7 mouse cellular contexts compared by ENCODE assay signal in the genomic region with DNA sequence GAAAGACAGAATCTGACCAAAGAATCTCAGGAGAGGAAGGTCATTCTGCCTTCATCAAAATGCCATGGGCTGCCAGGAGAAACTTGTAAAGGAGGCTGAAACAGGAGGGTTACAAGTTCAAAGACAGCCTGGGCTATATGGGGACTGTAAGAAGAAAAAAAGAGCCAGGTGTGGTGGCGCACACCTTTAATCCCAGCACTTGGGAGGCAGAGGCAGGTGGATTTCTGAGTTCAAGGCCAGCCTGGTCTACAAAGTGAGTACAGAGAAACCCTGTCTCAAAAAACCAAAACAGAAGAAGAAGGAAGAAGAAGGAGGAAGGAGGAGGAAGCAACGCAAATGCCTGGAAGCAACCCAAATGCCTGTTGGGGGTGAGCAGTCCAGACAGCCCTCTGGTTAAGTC. TPM values are rescaled to one million over a fixed set of nuclear protein-coding genes. Genes with fewer than 3 reads are reported as not detected.
DNase-seq lines count a peak whose midpoint lies in the region; ATAC-seq and TF ChIP-seq lines count a peak whose summit lies in the region.

A gene (plus strand): TSS at position 301 of the 400 bp plus-strand sequence.

- dilution Hi-C loops in CH12.LX (cut with MboI; ENCODE audit: extremely low pct_ligation_motif_present, extremely low pct_unique_long_range_greater_than_20kb, low sequenced_read_pairs): no loop called here

- peaks cover 29% of the 10 kb centered on the region for H3K79me2 ChIP-seq in CH12.LX (replicated peaks; ENCODE audit: control insufficient read depth, extremely low read depth, insufficient read depth, poor library complexity, severe bottlenecking)

- ATAC-seq in forebrain, embryonic 16.5 days: no peak
- no peak for ATAC-seq in hindbrain, embryonic 15.5 days (ENCODE audit: low FRiP score, low read depth)
- no peak for ATAC-seq in liver, postnatal 0 days
- no peak for ATAC-seq in cerebellum, adult (ENCODE audit: insufficient number of reproducible peaks, low FRiP score, low TSS enrichment)

- no peak for TF ChIP-seq EP300 in CH12.LX (IDR thresholded peaks at IDR 0.05; ENCODE audit: low read length)
- no peak for TF ChIP-seq EP300 in ES-Bruce4 (IDR thresholded peaks at IDR 0.05; ENCODE audit: insufficient read depth, low read depth, low read length)
- no peak for TF ChIP-seq EP300 in liver, postnatal 0 days (IDR thresholded peaks at IDR 0.05; ENCODE audit: low read depth)

- H3K4me3 ChIP-seq in CH12.LX (replicated peaks in 1 of 3; ENCODE audit: low read depth in 2 of 3, low read length in 2 of 3, poor library complexity in 1 of 3): peak within 1 kb of the TSS; percentile 72 to 97 (median 92)
- H3K4me3 ChIP-seq in ES-Bruce4 (ENCODE audit: low read depth, low read length): peak within 1 kb of the TSS; percentile 67
- H3K4me3 ChIP-seq in forebrain, embryonic 16.5 days (replicated peaks; ENCODE audit: low read length): peak within 1 kb of the TSS; percentile 28
- H3K4me3 ChIP-seq in hindbrain, embryonic 15.5 days: peak within 1 kb of the TSS; percentile 37
- peak within 1 kb of the TSS; percentile 58 for H3K4me3 ChIP-seq in liver, postnatal 0 days (ENCODE audit: low read depth, low read length)

- no peak for DNase-seq in CH12.LX (ENCODE audit: extremely low read depth)
- no peak for DNase-seq in liver, postnatal 0 days
- DNase-seq in urinary bladder, adult 18-20 months (ENCODE audit: low spot score in 2 of 2): no peak

- no peak for TF ChIP-seq POLR2A in CH12.LX (IDR thresholded peaks at IDR 0.05; ENCODE audit: low read depth, low read length)
- no peak for TF ChIP-seq POLR2A in ES-Bruce4 (IDR thresholded peaks at IDR 0.05; ENCODE audit: insufficient read depth, low read length)

- H3K27me3 ChIP-seq in CH12.LX (replicated peaks) (no peaks in the 10 kb centered on the region), ES-Bruce4 (ENCODE audit: control insufficient read depth, insufficient read depth, low read length, poor library complexity, severe bottlenecking) (peaks cover 1% of the 10 kb centered on the region; the same call in 1 of the 2 replicates)
- H3K27me3 ChIP-seq in forebrain, embryonic 16.5 days (replicated peaks; ENCODE audit: control insufficient read depth, insufficient read depth, low read length): no peaks in the 10 kb centered on the region
- no peaks in the 10 kb centered on the region for H3K27me3 ChIP-seq in hindbrain, embryonic 15.5 days
- H3K27me3 ChIP-seq in liver, postnatal 0 days (ENCODE audit: insufficient read depth, low read length): no peaks in the 10 kb centered on the region

- peak within 1 kb of the TSS; percentile 70 for H3K27ac ChIP-seq in CH12.LX (ENCODE audit: insufficient read depth, low read depth)
- H3K27ac ChIP-seq in ES-Bruce4 (ENCODE audit: insufficient read depth, low read length): no peak within 1 kb of the TSS
- H3K27ac ChIP-seq in forebrain, embryonic 16.5 days (ENCODE audit: low read length): no peak within 1 kb of the TSS
- no peak within 1 kb of the TSS for H3K27ac ChIP-seq in hindbrain, embryonic 15.5 days (replicated peaks)
- H3K27ac ChIP-seq in liver, postnatal 0 days (ENCODE audit: low read depth): peak within 1 kb of the TSS; percentile 97

- H3K9me3 ChIP-seq in CH12.LX (replicated peaks; ENCODE audit: low read length) (no peaks in the 10 kb centered on the region), ES-Bruce4 (replicated peaks; ENCODE audit: control insufficient read depth, insufficient read depth, low read length, poor library complexity, severe bottlenecking) (no peaks in the 10 kb centered on the region)
- H3K9me3 ChIP-seq in forebrain, embryonic 16.5 days (ENCODE audit: control insufficient read depth, low read length): no peaks in the 10 kb centered on the region
- no peaks in the 10 kb centered on the region for H3K9me3 ChIP-seq in hindbrain, embryonic 15.5 days
- H3K9me3 ChIP-seq in liver, postnatal 0 days (ENCODE audit: low read length): no peaks in the 10 kb centered on the region

- H3K36me3 ChIP-seq in CH12.LX (replicated peaks in 1 of 2; ENCODE audit: control insufficient read depth in 1 of 2, insufficient read depth in 1 of 2, low read length in 1 of 2) (peaks cover 0 to 5% of the 10 kb centered on the region in 2 experiments), ES-Bruce4 (ENCODE audit: control insufficient read depth, insufficient read depth, low read length, poor library complexity, severe bottlenecking) (no peaks in the 10 kb centered on the region)
- no peaks in the 10 kb centered on the region for H3K36me3 ChIP-seq in forebrain, embryonic 16.5 days (ENCODE audit: control insufficient read depth, insufficient read depth)
- H3K36me3 ChIP-seq in hindbrain, embryonic 15.5 days: no peaks in the 10 kb centered on the region
- H3K36me3 ChIP-seq in liver, postnatal 0 days (replicated peaks; ENCODE audit: insufficient read depth, low read length): no peaks in the 10 kb centered on the region

- no peak for TF ChIP-seq CTCF in CH12.LX (conservative IDR thresholded peaks at IDR 0.05 in 1 of 2, IDR thresholded peaks at IDR 0.05 in 1 of 2; ENCODE audit: low read depth in 2 of 2, low read length in 2 of 2)
- TF ChIP-seq CTCF in ES-Bruce4 (IDR thresholded peaks at IDR 0.05; ENCODE audit: low read depth, low read length): no peak
- no peak for TF ChIP-seq CTCF in liver, postnatal 0 days (IDR thresholded peaks at IDR 0.05; ENCODE audit: low read depth)

- in situ Hi-C loops in CH12.LX (cut with MboI; ENCODE audit: low pct_ligation_motif_present, low pct_unique_long_range_greater_than_20kb, low sequenced_read_pairs): no loop called here

- 92% methylated on average over 2 of the region's 2 CpGs for WGBS in forebrain, embryonic 16.5 days
- WGBS in hindbrain, embryonic 15.5 days: 74% methylated on average over 2 of the region's 2 CpGs
- 39% methylated on average over 2 of the region's 2 CpGs for WGBS in liver, postnatal 0 days (ENCODE audit: insufficient replicate concordance)

- 0 out of 2 replicates have a peak within 1 kb of the TSS, but pooled peaks have one; percentile 18 for H3K4me2 ChIP-seq in CH12.LX (ENCODE audit: insufficient read depth, low read depth, poor library complexity, severe bottlenecking)
- H3K4me2 ChIP-seq in forebrain, embryonic 16.5 days (ENCODE audit: low read length): peak within 1 kb of the TSS; percentile 41
- peak within 1 kb of the TSS; percentile 66 for H3K4me2 ChIP-seq in hindbrain, embryonic 15.5 days
- peak within 1 kb of the TSS; percentile 65 for H3K4me2 ChIP-seq in liver, postnatal 0 days (ENCODE audit: low read depth, low read length)

- TF ChIP-seq RAD21 in CH12.LX (IDR thresholded peaks at IDR 0.05; ENCODE audit: low read depth, low read length): no peak

- H3K4me1 ChIP-seq in CH12.LX (ENCODE audit: control insufficient read depth in 1 of 2, insufficient read depth in 2 of 2): peaks cover 8 to 34% of the 10 kb centered on the region in 2 experiments
- H3K4me1 ChIP-seq in ES-Bruce4 (ENCODE audit: control insufficient read depth, insufficient read depth, low read length): no peaks in the 10 kb centered on the region
- H3K4me1 ChIP-seq in forebrain, embryonic 16.5 days (replicated peaks; ENCODE audit: control insufficient read depth, insufficient read depth, low read length): peaks cover 8% of the 10 kb centered on the region
- H3K4me1 ChIP-seq in hindbrain, embryonic 15.5 days (replicated peaks): peaks cover 9% of the 10 kb centered on the region
- H3K4me1 ChIP-seq in liver, postnatal 0 days (ENCODE audit: insufficient read depth): no peaks in the 10 kb centered on the region

- H3K9ac ChIP-seq in CH12.LX (ENCODE audit: insufficient read depth, low read depth): peak within 1 kb of the TSS; percentile 86
- peak within 1 kb of the TSS; percentile 65 for H3K9ac ChIP-seq in ES-Bruce4 (ENCODE audit: low read depth, poor library complexity, severe bottlenecking)
- H3K9ac ChIP-seq in forebrain, embryonic 16.5 days (replicated peaks; ENCODE audit: low read depth, low read length): peak within 1 kb of the TSS; percentile 27; the same call in 1 of the 2 replicates
- peak within 1 kb of the TSS; percentile 11; the same call in 1 of the 2 replicates for H3K9ac ChIP-seq in hindbrain, embryonic 15.5 days
- H3K9ac ChIP-seq in liver, postnatal 0 days (replicated peaks): peak within 1 kb of the TSS; percentile 71

TF ChIP-seq in CH12.LX, 34 proteins besides CTCF, POLR2A, EP300 and RAD21:
- no peak for TF ChIP-seq CHD2 (IDR thresholded peaks at IDR 0.05; ENCODE audit: low read length)
- TF ChIP-seq JUN (IDR thresholded peaks at IDR 0.05; ENCODE audit: insufficient read depth, low read depth, low read length): no peak
- TF ChIP-seq ZKSCAN1 (IDR thresholded peaks at IDR 0.05; ENCODE audit: borderline replicate concordance, low read depth, low read length): no peak
- TF ChIP-seq HCFC1 (IDR thresholded peaks at IDR 0.05; ENCODE audit: low read depth, low read length): no peak
- TF ChIP-seq MXI1 (IDR thresholded peaks at IDR 0.05; ENCODE audit: low read depth, low read length): no peak
- no peak for TF ChIP-seq PAX5 (IDR thresholded peaks at IDR 0.05; ENCODE audit: low read length)
- TF ChIP-seq USF2 (conservative IDR thresholded peaks at IDR 0.05; ENCODE audit: low read depth, low read length): no peak
- TF ChIP-seq POLR2AphosphoS2 (IDR thresholded peaks at IDR 0.05; ENCODE audit: low read depth, low read length): no peak

RNA-seq across cellular contexts. Expression of the gene that starts here (rescaled TPM):
- total RNA-seq in CH12.LX (2012; rRNA removed) (133 and 168 TPM in 2 replicates), CH12.LX (2014; rRNA removed) (244 and 256 TPM in 2 replicates)
- polyA plus RNA-seq in CH12.LX (2012; ENCODE audit: insufficient read length, low read depth) (267 and 316 TPM in 2 replicates), ES-Bruce4 (2011; ENCODE audit: insufficient read depth, insufficient read length, low read depth, missing spikeins) (3.1 and 4.9 TPM in 2 replicates)
- 18.9 and 28.1 TPM in 2 replicates for polyA plus RNA-seq in forebrain, embryonic 16.5 days (2015; fragmentation: Nextera tagmentation; extraction: Ambion mirVana)
- 27.3 and 31.1 TPM in 2 replicates for polyA plus RNA-seq in hindbrain, embryonic 15.5 days (2015; fragmentation: Nextera tagmentation; extraction: Ambion mirVana)
- 328 and 355 TPM in 2 replicates for polyA plus RNA-seq in liver, postnatal 0 days (2015; fragmentation: Nextera tagmentation; extraction: Ambion mirVana)

Comparison
In these comparisons a context has a peak if more than half of its experiments do, and no peak if none do; other contexts are left out.
1. H3K27ac ChIP-seq: peak in CH12.LX (single experiment) and liver, postnatal 0 days (single experiment); none in ES-Bruce4 (single experiment), forebrain, embryonic 16.5 days (single experiment) and hindbrain, embryonic 15.5 days (single experiment).
2. H3K4me3 ChIP-seq: peak in every context shown above with its lines; median percentile 92 in CH12.LX; 67 in ES-Bruce4; 58 in liver, postnatal 0 days; 37 in hindbrain, embryonic 15.5 days; 28 in forebrain, embryonic 16.5 days.
3. H3K9ac ChIP-seq: peak in every context shown above with its lines; median percentile 86 in CH12.LX; 71 in liver, postnatal 0 days; 65 in ES-Bruce4; 27 in forebrain, embryonic 16.5 days; 11 in hindbrain, embryonic 15.5 days.
4. Peak in every context shown above with its lines, with median percentiles within 50 percentile points of each other: H3K4me2 ChIP-seq.